Mouse (Mus musculus) liver, embryonic 12.5 days (tissue): ENCODE data around the gene Endod1. TPM values are rescaled to one million over a fixed set of nuclear protein-coding genes. Genes with fewer than 3 reads are reported as not detected.

Experiments
- ATAC-seq: fragments of 200-750 bp; cut with Nextera tagmentation; 2 replicates; pipeline ENCODE4 v1.8.0; 2017; ENCODE audit warnings: moderate number of reproducible peaks, mild to moderate bottlenecking, moderate library complexity
- H3K27ac ChIP-seq: fragments of 300-500 bp; sonication (generic); 2 replicates; pipeline ENCODE4 v1.5.1; 2016; ENCODE audit warnings: mild to moderate bottlenecking
- H3K27me3 ChIP-seq: fragments of 300-500 bp; sonication (generic); replicated peaks from 2 replicates; pipeline ENCODE4 v1.6.1; 2016; ENCODE audit warnings: mild to moderate bottlenecking, moderate library complexity
- H3K36me3 ChIP-seq: fragments of 300-500 bp; sonication (generic); 2 replicates; pipeline ENCODE4 v1.6.1; 2016; ENCODE audit warnings: mild to moderate bottlenecking, moderate library complexity
- H3K4me1 ChIP-seq: fragments of 300-500 bp; sonication (generic); 2 replicates; pipeline ENCODE4 v1.6.1; 2016
- H3K4me2 ChIP-seq: fragments of 300-500 bp; sonication (generic); 2 replicates; pipeline ENCODE4 v1.6.1; 2016; ENCODE audit warnings: mild to moderate bottlenecking, moderate library complexity
- H3K4me3 ChIP-seq: fragments of 300-500 bp; sonication (generic); 2 replicates; pipeline ENCODE4 v1.5.1; 2016; ENCODE audit warnings: mild to moderate bottlenecking, moderate library complexity
- H3K9ac ChIP-seq: fragments of 300-500 bp; sonication (generic); 2 replicates; pipeline ENCODE4 v1.6.1; 2016; ENCODE audit warnings: mild to moderate bottlenecking, moderate library complexity
- H3K9me3 ChIP-seq: fragments of 300-500 bp; sonication (generic); replicated peaks from 2 replicates; pipeline ENCODE4 v1.6.1; 2016; ENCODE audit warnings: mild to moderate bottlenecking, moderate library complexity
- WGBS: fragments of 180-500 bp; shearing (Covaris S2); methylation state at CpG from one replicate; pipeline ENCODE4 v1.1.7; 2016; ENCODE audit not compliant: insufficient replicate concordance; 5-methylcytosine and 5-hydroxymethylcytosine counted together
- polyA plus RNA-seq: library from polyadenylated mRNA; unstranded; fragments of >200 nt; fragmentation: Nextera tagmentation; extraction: Ambion mirVana; gene quantifications from 2 replicates; pipeline ENCODE4 v1.2.1, GENCODE M21; 2016

Gene Endod1
- polyA plus RNA-seq, 1 experiment from 2014 or later: 36.8 TPM

DNA sequence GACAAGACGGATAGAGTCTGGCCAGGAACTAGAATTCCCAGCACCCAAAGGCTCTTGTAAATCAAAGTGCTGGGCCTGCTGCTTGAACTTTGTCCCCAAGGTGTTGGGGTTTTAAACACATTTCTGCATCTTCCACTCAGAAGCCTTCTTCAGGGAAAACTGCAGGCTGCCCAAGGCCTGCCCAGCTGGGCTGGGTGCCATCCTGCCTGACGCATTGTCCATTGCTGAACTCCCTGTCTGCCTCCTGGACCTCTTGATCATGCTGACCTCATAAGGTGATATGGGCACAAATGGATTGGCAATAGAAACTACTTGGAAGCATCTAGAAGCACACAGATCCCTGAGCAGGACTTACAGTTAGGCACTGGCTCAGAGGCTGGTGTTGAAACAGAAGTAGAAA lies 3.2 kb downstream of the Endod1 start:
- Histone ChIP-seq H3K4me3 (peak overlapping the region; percentile 82), H3K4me1 (peaks cover 78% of the 10 kb centered on the region)

DNA sequence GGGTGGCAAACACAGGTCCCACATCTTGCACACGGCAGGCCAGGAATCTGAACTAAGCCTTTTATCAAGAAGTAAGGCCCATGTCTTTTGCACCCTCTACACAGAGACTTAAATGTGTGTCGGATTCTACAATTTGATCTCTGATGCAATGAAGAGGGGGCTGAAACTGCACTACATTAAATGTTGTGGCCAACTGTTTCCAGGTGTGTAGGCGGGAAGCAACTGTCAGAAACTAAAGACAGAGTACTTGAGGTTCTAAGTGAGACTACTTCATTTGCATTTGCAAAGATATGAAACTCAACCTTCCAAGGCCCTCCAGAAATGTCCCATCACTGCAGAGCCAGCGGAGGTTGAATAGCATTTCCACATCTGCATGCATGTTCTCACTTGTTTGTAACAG lies 5.2 kb downstream of the Endod1 start:
- Histone ChIP-seq H3K36me3 (peaks cover 60% of the 10 kb centered on the region), H3K4me2 (no peak overlapping the region), H3K27ac (no peak overlapping the region), H3K9ac (no peak overlapping the region), H3K27me3 (peaks cover 14% of the 10 kb centered on the region), H3K4me3 (no peak overlapping the region), H3K9me3 (no peaks in the 10 kb centered on the region), H3K4me1 (peaks cover 80% of the 10 kb centered on the region)
- ATAC-seq: no peak
- WGBS: 91% methylated on average over 4 of the region's 4 CpGs

More for the DNA sequence above, 3.2 kb downstream of the Endod1 start:
- Histone ChIP-seq H3K4me2 (peak overlapping the region; percentile 91), H3K9ac (peak overlapping the region; percentile 93; the same call in 1 of the 2 replicates), H3K27ac (no peak overlapping the region), H3K27me3 (peaks cover 14% of the 10 kb centered on the region), H3K9me3 (no peaks in the 10 kb centered on the region), H3K36me3 (peaks cover 49% of the 10 kb centered on the region)
- no peak for ATAC-seq
- WGBS: 95% methylated on average over 2 of the region's 2 CpGs

DNA sequence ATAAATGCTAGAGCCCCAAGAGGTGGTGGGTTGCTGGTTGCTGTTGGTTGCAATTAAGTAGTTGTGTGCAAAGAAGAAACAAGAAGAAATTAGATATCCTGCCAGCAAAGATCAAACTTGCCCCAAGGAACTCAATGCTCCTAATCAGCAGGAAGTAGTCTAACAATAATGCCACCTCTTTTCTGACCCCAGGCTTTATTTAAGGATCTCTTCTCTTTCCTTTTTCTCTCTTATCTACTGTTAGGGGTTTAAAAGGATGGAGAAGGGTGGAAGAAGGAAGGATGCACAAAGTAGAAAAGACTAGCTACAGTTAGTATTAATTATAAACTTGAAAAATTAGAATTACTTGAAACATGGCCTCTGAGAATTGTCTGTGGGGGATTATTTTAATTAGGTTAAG lies 8.9 kb downstream of the Endod1 start:
- Histone ChIP-seq H3K27ac (peak overlapping the region; percentile 38), H3K9me3 (peaks cover 8% of the 10 kb centered on the region), H3K27me3 (no peaks in the 10 kb centered on the region), H3K4me3 (no peak overlapping the region), H3K4me1 (peaks cover 88% of the 10 kb centered on the region), H3K4me2 (no peak overlapping the region), H3K36me3 (peaks cover 71% of the 10 kb centered on the region), H3K9ac (no peak overlapping the region)
- ATAC-seq: no peak

DNA sequence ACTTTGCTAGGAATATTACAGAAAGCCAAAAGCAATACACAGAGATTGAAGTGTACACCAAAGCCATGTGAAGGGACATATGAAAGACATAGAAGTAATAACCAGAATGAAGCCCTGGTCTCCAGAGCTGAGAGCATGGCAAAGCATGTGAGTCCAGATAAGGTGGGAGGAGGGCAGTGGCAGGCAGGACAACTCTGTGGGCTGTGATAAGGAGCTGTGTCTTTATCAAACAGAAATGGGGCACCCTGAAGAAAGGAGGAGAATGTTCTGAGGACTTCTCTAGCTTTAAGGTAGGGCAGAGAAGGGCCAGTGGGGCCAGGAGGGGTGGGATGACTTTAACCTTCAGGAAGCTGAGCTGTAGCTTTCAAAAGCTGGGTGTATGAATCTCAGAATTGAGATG lies 12.0 kb downstream of the Endod1 start:
- Histone ChIP-seq H3K4me3 (peak overlapping the region; percentile 25; the same call in 1 of the 2 replicates), H3K27me3 (no peaks in the 10 kb centered on the region), H3K4me1 (peaks cover 91% of the 10 kb centered on the region), H3K9ac (peak overlapping the region; percentile 59), H3K4me2 (peak overlapping the region; percentile 61), H3K36me3 (peaks cover 52% of the 10 kb centered on the region), H3K27ac (peak overlapping the region; percentile 97), H3K9me3 (peaks cover 8% of the 10 kb centered on the region)
- ATAC-seq: peak; percentile 97

DNA sequence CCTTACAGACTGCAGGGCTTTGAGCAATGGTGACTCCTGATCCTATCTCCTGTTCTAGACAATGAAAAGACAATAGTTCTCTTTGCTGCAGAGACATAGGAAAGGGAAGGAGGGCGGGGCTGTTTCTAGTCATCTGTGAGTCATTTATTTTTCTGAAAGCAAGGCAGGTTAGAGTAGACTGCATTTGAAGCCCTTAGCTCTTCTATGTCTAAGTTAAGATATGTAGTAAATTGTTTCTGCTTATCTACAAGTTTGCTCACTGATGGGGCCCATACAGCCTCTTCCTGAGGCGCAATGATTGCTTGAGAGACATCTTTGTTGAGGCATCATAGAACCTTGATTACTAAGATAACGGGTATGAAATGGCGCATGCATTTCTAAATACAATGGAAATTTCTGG lies 13.5 kb downstream of the Endod1 start:
- Histone ChIP-seq H3K27ac (peak overlapping the region; percentile 97), H3K9ac (peak overlapping the region; percentile 22; the same call in 1 of the 2 replicates), H3K4me1 (peaks cover 98% of the 10 kb centered on the region), H3K4me3 (no peak overlapping the region), H3K9me3 (peaks cover 8% of the 10 kb centered on the region), H3K36me3 (peaks cover 48% of the 10 kb centered on the region), H3K27me3 (no peaks in the 10 kb centered on the region), H3K4me2 (peak overlapping the region; percentile 20; the same call in 1 of the 2 replicates)
- no peak for ATAC-seq
- 74% methylated on average over 4 of the region's 4 CpGs for WGBS

DNA sequence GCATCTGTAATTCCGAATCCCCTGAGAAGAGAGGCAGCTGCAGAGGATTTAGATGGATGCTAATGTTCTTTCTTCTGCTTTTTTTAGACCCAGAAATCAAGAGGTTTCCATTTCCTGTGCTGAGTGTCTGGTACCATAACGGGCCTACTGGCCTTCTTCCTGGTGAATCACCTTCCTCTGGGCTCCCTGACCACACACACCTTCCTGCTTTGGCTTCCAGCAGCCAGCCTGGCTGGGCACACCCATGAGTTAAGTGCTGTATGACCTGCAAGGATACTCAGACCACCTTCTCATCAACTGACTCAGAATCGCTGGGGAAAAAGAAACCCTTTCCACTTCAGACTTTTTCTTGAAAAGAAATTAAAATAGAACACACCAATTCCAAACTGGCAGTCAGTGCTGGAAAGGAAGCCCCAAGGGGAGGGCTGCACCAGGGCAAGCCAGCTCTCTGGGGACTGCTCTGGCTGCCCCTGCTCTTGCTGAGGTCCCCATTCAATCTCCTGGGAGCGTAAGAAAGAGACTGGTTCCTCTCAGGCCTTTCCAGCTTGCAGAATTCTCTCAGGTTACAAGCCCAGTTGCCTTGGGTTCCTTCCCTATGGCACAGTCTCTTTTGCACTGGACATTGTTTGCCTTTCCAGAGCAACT lies 15.7 kb downstream of the Endod1 start:
- peak overlapping the region; percentile 46 for H3K9ac ChIP-seq
- H3K4me2 ChIP-seq: peak overlapping the region; percentile 25; the same call in 1 of the 2 replicates
- H3K27ac ChIP-seq: peak overlapping the region; percentile 78
- H3K27me3 ChIP-seq: no peaks in the 10 kb centered on the region
- no peak overlapping the region for H3K4me3 ChIP-seq
- peaks cover 52% of the 10 kb centered on the region for H3K36me3 ChIP-seq
- no peak for ATAC-seq
- peaks cover 89% of the 10 kb centered on the region for H3K4me1 ChIP-seq
- H3K9me3 ChIP-seq: peaks cover 8% of the 10 kb centered on the region
- WGBS: 55% methylated on average over 4 of the region's 4 CpGs

DNA sequence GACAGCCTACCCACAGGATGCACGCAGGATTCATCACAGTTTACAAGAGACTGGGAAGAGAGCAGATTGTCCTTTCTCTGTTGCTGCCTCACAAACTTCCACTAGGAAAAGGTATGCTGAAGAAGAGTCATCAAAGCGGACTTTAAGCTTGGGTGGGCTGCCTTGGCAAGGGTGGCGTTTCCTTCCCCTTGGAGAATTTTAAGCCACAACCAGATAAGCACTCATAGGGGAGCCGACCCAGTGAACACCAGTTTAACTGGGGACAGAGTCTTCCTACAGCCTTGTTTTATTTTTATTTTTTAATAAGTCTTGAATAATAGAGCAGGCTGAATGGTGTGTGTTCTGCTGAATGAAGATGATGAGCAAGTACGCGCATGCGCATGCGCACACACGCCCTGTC lies 16.6 kb downstream of the Endod1 start:
- H3K27me3 ChIP-seq: no peaks in the 10 kb centered on the region
- peaks cover 51% of the 10 kb centered on the region for H3K36me3 ChIP-seq
- H3K4me1 ChIP-seq: peaks cover 81% of the 10 kb centered on the region
- H3K9me3 ChIP-seq: peaks cover 8% of the 10 kb centered on the region
- H3K27ac ChIP-seq: peak overlapping the region; percentile 78
- WGBS: 72% methylated on average over 9 of the region's 9 CpGs
- no peak overlapping the region for H3K4me3 ChIP-seq
- no peak for ATAC-seq
- H3K9ac ChIP-seq: peak overlapping the region; percentile 46
- H3K4me2 ChIP-seq: peak overlapping the region; percentile 25; the same call in 1 of the 2 replicates

DNA sequence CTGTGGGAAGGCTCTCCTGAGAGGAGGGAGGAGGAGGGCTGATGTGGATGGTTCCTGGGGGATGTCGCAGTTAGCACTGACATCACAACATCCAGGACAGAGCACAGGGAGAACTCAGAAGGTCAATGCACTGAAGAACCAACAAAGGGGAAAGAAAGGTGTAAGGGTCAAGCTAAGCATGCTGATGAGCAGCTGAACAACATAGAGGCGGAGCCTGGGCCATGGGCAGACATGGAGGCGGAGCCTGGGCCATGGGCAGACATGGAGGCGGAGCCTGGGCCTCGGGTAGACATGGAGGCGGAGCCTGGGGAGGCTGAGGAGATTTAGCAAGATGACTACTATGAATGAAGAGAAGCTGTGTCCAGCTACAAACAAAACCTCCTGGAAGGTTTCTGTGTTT lies 17.8 kb downstream of the Endod1 start:
- Histone ChIP-seq H3K36me3 (peaks cover 46% of the 10 kb centered on the region), H3K27ac (peak overlapping the region; percentile 78), H3K4me3 (no peak overlapping the region), H3K9ac (no peak overlapping the region), H3K4me1 (peaks cover 69% of the 10 kb centered on the region), H3K27me3 (no peaks in the 10 kb centered on the region), H3K4me2 (no peak overlapping the region), H3K9me3 (peaks cover 3% of the 10 kb centered on the region)
- 61% methylated on average over 6 of the region's 6 CpGs for whole genome bisulfite sequencing
- ATAC-seq: peak; percentile 79

DNA sequence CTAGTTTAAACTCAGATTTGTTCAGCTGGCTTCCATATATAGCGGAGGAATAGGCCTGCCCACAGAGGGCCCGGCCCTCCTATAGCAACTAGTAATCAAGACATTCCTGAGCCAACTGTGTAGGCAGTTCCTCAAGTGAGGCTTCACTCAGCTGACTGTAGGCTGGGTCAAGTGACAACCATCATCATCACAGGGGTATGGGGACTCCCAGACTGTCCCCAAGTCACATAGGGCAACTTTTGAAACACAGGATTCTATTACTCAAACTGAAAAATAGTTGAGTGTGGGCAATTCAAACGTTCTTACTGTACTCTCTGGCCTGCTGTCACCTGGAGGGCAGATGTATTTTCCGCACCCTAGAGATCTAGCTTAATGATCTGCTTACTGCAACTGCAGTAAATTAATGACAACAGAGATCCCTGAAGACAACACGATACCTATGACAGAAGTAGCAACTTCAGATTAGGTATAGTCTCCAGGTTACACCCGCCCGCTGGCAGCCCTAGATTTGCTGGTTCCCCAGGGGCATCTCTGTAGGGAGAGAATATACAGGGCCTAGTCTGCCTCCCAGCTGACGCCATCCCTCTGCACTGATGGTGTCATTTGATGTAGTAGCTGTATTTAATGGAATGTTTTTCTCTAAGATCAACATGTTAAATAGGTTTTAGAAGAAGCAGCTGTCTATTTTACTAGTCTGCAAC lies 19.1 kb downstream of the Endod1 start:
- H3K4me1 ChIP-seq: peaks cover 56% of the 10 kb centered on the region

DNA sequence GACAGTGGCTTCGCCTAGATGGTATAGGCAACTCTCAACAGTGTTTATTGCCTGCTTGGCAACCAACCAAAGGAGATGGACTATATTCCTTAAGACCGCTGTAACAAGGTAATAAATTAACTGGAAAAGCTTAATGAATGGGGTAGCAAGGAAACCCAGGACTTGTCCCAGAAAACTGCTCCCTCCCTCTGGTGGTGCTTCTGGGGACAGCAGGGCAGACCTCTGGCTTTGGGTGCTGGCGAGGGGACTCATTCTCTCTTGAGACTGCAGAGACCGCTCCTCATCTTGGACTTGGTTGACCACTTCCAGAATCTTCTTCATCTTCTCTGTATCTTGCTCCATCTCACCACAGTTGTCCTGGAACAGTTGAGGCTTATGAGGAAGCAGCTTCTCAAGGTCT lies 24.3 kb downstream of the Endod1 start:
- 84% methylated on average over 4 of the region's 4 CpGs for WGBS

More for the DNA sequence above, 19.1 kb downstream of the Endod1 start:
- no peak overlapping the region for H3K4me2 ChIP-seq
- 77% methylated on average over 8 of the region's 8 CpGs for WGBS
- no peak overlapping the region for H3K9ac ChIP-seq
- no peaks in the 10 kb centered on the region for H3K9me3 ChIP-seq
- peak overlapping the region; percentile 16; the same call in 1 of the 2 replicates for H3K27ac ChIP-seq
- H3K27me3 ChIP-seq: no peaks in the 10 kb centered on the region
- ATAC-seq: no peak
- peaks cover 54% of the 10 kb centered on the region for H3K36me3 ChIP-seq
- H3K4me3 ChIP-seq: no peak overlapping the region

DNA sequence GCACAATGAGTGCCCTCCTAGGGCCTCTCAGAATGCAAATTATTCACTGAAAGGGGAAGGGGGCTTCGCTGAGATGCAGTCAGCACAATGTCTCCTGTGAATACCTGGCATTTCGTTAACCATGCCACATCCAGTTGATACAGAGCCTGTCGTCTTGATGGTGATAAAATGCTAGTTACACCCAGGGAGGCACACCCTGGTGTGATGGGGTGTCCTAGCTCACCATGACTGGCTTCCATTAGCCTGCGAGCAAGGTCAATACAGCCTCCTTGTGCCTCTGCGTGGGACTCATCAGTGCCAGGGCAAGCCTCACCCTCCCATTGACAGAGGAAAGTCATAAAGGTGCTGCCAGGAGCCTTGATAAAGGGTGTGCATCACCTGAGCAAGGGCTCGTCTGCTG lies 26.5 kb downstream of the Endod1 start:
- H3K4me2 ChIP-seq: peak overlapping the region; percentile 36
- H3K27ac ChIP-seq: peak overlapping the region; percentile 73; the same call in 1 of the 2 replicates

More for the DNA sequence above, 24.3 kb downstream of the Endod1 start:
- H3K4me2 ChIP-seq: no peak overlapping the region
- H3K27me3 ChIP-seq: no peaks in the 10 kb centered on the region
- H3K4me3 ChIP-seq: no peak overlapping the region
- no peak overlapping the region for H3K9ac ChIP-seq
- no peak for ATAC-seq
- no peak overlapping the region for H3K27ac ChIP-seq
- H3K36me3 ChIP-seq: peaks cover 67% of the 10 kb centered on the region
- H3K9me3 ChIP-seq: no peaks in the 10 kb centered on the region
- peaks cover 27% of the 10 kb centered on the region for H3K4me1 ChIP-seq

DNA sequence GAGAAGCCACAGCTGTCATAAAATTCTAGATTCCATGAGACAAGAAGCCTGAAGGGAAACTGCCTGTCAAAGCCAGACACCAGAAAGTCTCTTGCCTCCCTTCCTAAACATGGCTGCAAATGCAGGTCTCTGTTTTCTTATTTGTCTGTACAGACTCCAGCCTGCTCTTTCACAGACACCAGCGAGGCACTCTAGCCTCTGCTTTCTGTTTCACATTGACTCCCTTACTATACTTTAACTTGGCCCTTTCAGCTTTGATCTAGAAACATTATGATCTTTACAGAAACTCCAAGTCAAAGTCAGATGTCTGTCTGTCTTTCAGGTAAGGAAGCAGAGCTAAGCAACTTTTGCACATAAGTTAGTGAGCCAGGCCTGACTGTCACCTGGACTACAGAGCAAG lies 29.0 kb downstream of the Endod1 start:
- 81% methylated on average over 1 of the region's 1 CpGs for WGBS

More for the DNA sequence above, 26.5 kb downstream of the Endod1 start:
- peak; percentile 91 for ATAC-seq
- 72% methylated on average over 6 of the region's 6 CpGs for WGBS
- peaks cover 19% of the 10 kb centered on the region for H3K4me1 ChIP-seq
- H3K4me3 ChIP-seq: no peak overlapping the region
- no peaks in the 10 kb centered on the region for H3K9me3 ChIP-seq
- no peaks in the 10 kb centered on the region for H3K27me3 ChIP-seq
- H3K36me3 ChIP-seq: peaks cover 46% of the 10 kb centered on the region
- 0 out of 2 replicates have a peak overlapping the region, but pooled peaks have one; percentile 10 for H3K9ac ChIP-seq

More for the DNA sequence above, 29.0 kb downstream of the Endod1 start:
- Histone ChIP-seq H3K4me2 (no peak overlapping the region), H3K27ac (no peak overlapping the region), H3K9ac (no peak overlapping the region), H3K9me3 (no peaks in the 10 kb centered on the region), H3K27me3 (no peaks in the 10 kb centered on the region), H3K4me1 (peaks cover 19% of the 10 kb centered on the region), H3K36me3 (peaks cover 35% of the 10 kb centered on the region), H3K4me3 (no peak overlapping the region)
- ATAC-seq: no peak
